Mouse (Mus musculus): ENCODE measurements around the gene C1rl. TPM values are rescaled to one million over a fixed set of nuclear protein-coding genes. Genes with fewer than 3 reads are reported as not detected.
A peak's percentile ranks its signal among the peaks of the same experiment; 100 is the strongest.
"Not testable (repeated sequence)": the region's sequence is repeated elsewhere in the genome, so short reads cannot be mapped to it uniquely, and the experiment has no call there.

C1rl gene
- polyA plus RNA-seq, 1 experiment from 2014 or later, result 3.0 TPM

GRCm38 (mm10) chr6:124544466-124544865, 51.6 kb downstream of the C1rl start:
- H3K9ac ChIP-seq (ENCODE audit: low read depth, low read length), result no peak overlapping the region
- no peak overlapping the region for H3K4me2 ChIP-seq (ENCODE audit: low read depth, low read length)
- no peak for ATAC-seq
- no peak overlapping the region for H3K4me3 ChIP-seq (ENCODE audit: low read length)
- H3K27ac ChIP-seq (ENCODE audit: low read length), result no peak overlapping the region
- no peaks in the 10 kb centered on the region for H3K27me3 ChIP-seq (replicated peaks; ENCODE audit: control insufficient read depth, insufficient read depth, low read length)
- WGBS, result 81% methylated on average over 5 of the region's 6 CpGs
- H3K36me3 ChIP-seq (ENCODE audit: control insufficient read depth, insufficient read depth, low read length), result no peaks in the 10 kb centered on the region
- H3K4me1 ChIP-seq (ENCODE audit: control insufficient read depth, insufficient read depth, low read length), result no peaks in the 10 kb centered on the region
- H3K9me3 ChIP-seq (ENCODE audit: control insufficient read depth, low read length), result no peaks in the 10 kb centered on the region

- H3K27me3 ChIP-seq (replicated peaks; ENCODE audit: control insufficient read depth, insufficient read depth, low read length), result no peaks in the 10 kb centered on the region
- H3K4me2 ChIP-seq (ENCODE audit: low read depth, low read length), result no peak overlapping the region
- H3K9me3 ChIP-seq (ENCODE audit: control insufficient read depth, low read length), result no peaks in the 10 kb centered on the region
- H3K4me1 ChIP-seq (ENCODE audit: control insufficient read depth, insufficient read depth, low read length), result no peaks in the 10 kb centered on the region
- no peaks in the 10 kb centered on the region for H3K36me3 ChIP-seq (ENCODE audit: control insufficient read depth, insufficient read depth, low read length)
- no peak overlapping the region for H3K4me3 ChIP-seq (ENCODE audit: low read length)
- WGBS, result 90% methylated on average over 2 of the region's 2 CpGs
- H3K9ac ChIP-seq (ENCODE audit: low read depth, low read length), result no peak overlapping the region
- H3K27ac ChIP-seq (ENCODE audit: low read length), result no peak overlapping the region
- no peak for ATAC-seq
Measured at GRCm38 (mm10) chr6:124545425-124545824, 52.5 kb downstream of the C1rl start.

- WGBS, result 91% methylated on average over 3 of the region's 3 CpGs
- not testable (repeated sequence) for H3K4me3 ChIP-seq (ENCODE audit: low read length); ATAC-seq; H3K27ac ChIP-seq (ENCODE audit: low read length); H3K4me2 ChIP-seq (ENCODE audit: low read depth, low read length); H3K4me1 ChIP-seq (ENCODE audit: control insufficient read depth, insufficient read depth, low read length); H3K9ac ChIP-seq (ENCODE audit: low read depth, low read length); H3K9me3 ChIP-seq (ENCODE audit: control insufficient read depth, low read length); H3K27me3 ChIP-seq (replicated peaks; ENCODE audit: control insufficient read depth, insufficient read depth, low read length); H3K36me3 ChIP-seq (ENCODE audit: control insufficient read depth, insufficient read depth, low read length)
Measured at GRCm38 (mm10) chr6:124547979-124548378, 55.1 kb downstream of the C1rl start.

- 79% methylated on average over 3 of the region's 3 CpGs for WGBS
- Histone ChIP-seq H3K4me1 (ENCODE audit: control insufficient read depth, insufficient read depth, low read length) (no peaks in the 10 kb centered on the region), H3K27me3 (replicated peaks; ENCODE audit: control insufficient read depth, insufficient read depth, low read length) (no peaks in the 10 kb centered on the region), H3K27ac (ENCODE audit: low read length) (no peak overlapping the region), H3K36me3 (ENCODE audit: control insufficient read depth, insufficient read depth, low read length) (no peaks in the 10 kb centered on the region), H3K4me2 (ENCODE audit: low read depth, low read length) (no peak overlapping the region), H3K9me3 (ENCODE audit: control insufficient read depth, low read length) (peaks cover 3% of the 10 kb centered on the region; the same call in 1 of the 2 replicates), H3K4me3 (ENCODE audit: low read length) (no peak overlapping the region), H3K9ac (ENCODE audit: low read depth, low read length) (no peak overlapping the region)
- ATAC-seq, result peak; percentile 95
Measured at GRCm38 (mm10) chr6:124549023-124549550, 56.2 kb downstream of the C1rl start.

- ATAC-seq, result no peak
- no peaks in the 10 kb centered on the region for H3K36me3 ChIP-seq (ENCODE audit: control insufficient read depth, insufficient read depth, low read length)
- H3K27me3 ChIP-seq (replicated peaks; ENCODE audit: control insufficient read depth, insufficient read depth, low read length), result no peaks in the 10 kb centered on the region
- H3K4me1 ChIP-seq (ENCODE audit: control insufficient read depth, insufficient read depth, low read length), result no peaks in the 10 kb centered on the region
- no peak overlapping the region for H3K27ac ChIP-seq (ENCODE audit: low read length)
- no peak overlapping the region for H3K9ac ChIP-seq (ENCODE audit: low read depth, low read length)
- no peak overlapping the region for H3K4me3 ChIP-seq (ENCODE audit: low read length)
- peaks cover 3% of the 10 kb centered on the region; the same call in 1 of the 2 replicates for H3K9me3 ChIP-seq (ENCODE audit: control insufficient read depth, low read length)
- 67% methylated on average over 22 of the region's 22 CpGs for whole genome bisulfite sequencing
- no peak overlapping the region for H3K4me2 ChIP-seq (ENCODE audit: low read depth, low read length)
Measured at GRCm38 (mm10) chr6:124552766-124553165, 59.9 kb downstream of the C1rl start.

- H3K27me3 ChIP-seq (replicated peaks; ENCODE audit: control insufficient read depth, insufficient read depth, low read length); H3K9ac ChIP-seq (ENCODE audit: low read depth, low read length); H3K4me1 ChIP-seq (ENCODE audit: control insufficient read depth, insufficient read depth, low read length); H3K27ac ChIP-seq (ENCODE audit: low read length); H3K9me3 ChIP-seq (ENCODE audit: control insufficient read depth, low read length); H3K4me3 ChIP-seq (ENCODE audit: low read length); ATAC-seq; H3K36me3 ChIP-seq (ENCODE audit: control insufficient read depth, insufficient read depth, low read length); H3K4me2 ChIP-seq (ENCODE audit: low read depth, low read length): not testable (repeated sequence)
- WGBS, result 83% methylated on average over 2 of the region's 2 CpGs
Measured at GRCm38 (mm10) chr6:124555956-124556355, 63.0 kb downstream of the C1rl start.

Other genes starting within 250 kb of the C1rl start
- gene Cd163, start 188.5 kb upstream of the C1rl start, polyA plus RNA-seq (2015; fragmentation: Nextera tagmentation; extraction: Ambion mirVana), result 0.43 and 0.49 TPM in 2 replicates
- gene Pex5, start 78.0 kb upstream of the C1rl start, polyA plus RNA-seq (2015; fragmentation: Nextera tagmentation; extraction: Ambion mirVana), result 47.4 and 48.5 TPM in 2 replicates
- gene Clstn3, start 28.3 kb upstream of the C1rl start, polyA plus RNA-seq (2015; fragmentation: Nextera tagmentation; extraction: Ambion mirVana), result 3.5 and 4.1 TPM in 2 replicates
- 5.1 TPM in 2 replicates for gene C1ra, start 19.3 kb downstream of the C1rl start, polyA plus RNA-seq (2015; fragmentation: Nextera tagmentation; extraction: Ambion mirVana)
- 6.3 and 6.6 TPM in 2 replicates for gene C1s1, start 49.2 kb downstream of the C1rl start, polyA plus RNA-seq (2015; fragmentation: Nextera tagmentation; extraction: Ambion mirVana)
- gene C1rb, start 77.2 kb downstream of the C1rl start, polyA plus RNA-seq (2015; fragmentation: Nextera tagmentation; extraction: Ambion mirVana), result not detected in 2 replicates
- gene C1s2, start 143.0 kb downstream of the C1rl start, polyA plus RNA-seq (2015; fragmentation: Nextera tagmentation; extraction: Ambion mirVana), result 0.06 TPM in 1 of 2 replicates, not detected in the other
- gene Lpcat3, start 169.9 kb downstream of the C1rl start, polyA plus RNA-seq (2015; fragmentation: Nextera tagmentation; extraction: Ambion mirVana), result 195 and 219 TPM in 2 replicates
- 202 and 222 TPM in 2 replicates for gene Emg1, start 219.1 kb downstream of the C1rl start, polyA plus RNA-seq (2015; fragmentation: Nextera tagmentation; extraction: Ambion mirVana)
- 471 and 489 TPM in 2 replicates for gene Phb2, start 219.2 kb downstream of the C1rl start, polyA plus RNA-seq (2015; fragmentation: Nextera tagmentation; extraction: Ambion mirVana)
- gene Ptpn6, start 245.6 kb downstream of the C1rl start, polyA plus RNA-seq (2015; fragmentation: Nextera tagmentation; extraction: Ambion mirVana), result 20.4 and 22.5 TPM in 2 replicates
- gene Grcc10, start 248.3 kb downstream of the C1rl start, polyA plus RNA-seq (2015; fragmentation: Nextera tagmentation; extraction: Ambion mirVana), result 309 and 334 TPM in 2 replicates